Mouse (Mus musculus) midbrain, embryonic 15.5 days (tissue): ENCODE data around the gene Ccnd2. TPM values are rescaled to one million over a fixed set of nuclear protein-coding genes. Genes with fewer than 3 reads are reported as not detected.
A peak's percentile ranks its signal among the peaks of the same experiment; 100 is the strongest.

Experiments used
- ATAC-seq: fragments of 200-750 bp; cut with Nextera tagmentation; replicated peaks from 2 replicates; pipeline ENCODE4 v1.8.0; 2017; ENCODE audit warnings: moderate TSS enrichment
- H3K27ac ChIP-seq: fragments of 300-500 bp; sonication (generic); 2 replicates; pipeline ENCODE4 v1.5.1; 2015; ENCODE audit warnings: mild to moderate bottlenecking, inconsistent platforms
- H3K27me3 ChIP-seq: fragments of 300-500 bp; sonication (generic); replicated peaks from 2 replicates; pipeline ENCODE4 v1.6.1; 2015; ENCODE audit warnings: inconsistent platforms
- H3K36me3 ChIP-seq: fragments of 300-500 bp; sonication (generic); replicated peaks from 2 replicates; pipeline ENCODE4 v1.6.1; 2015; ENCODE audit warnings: inconsistent platforms
- H3K4me1 ChIP-seq: fragments of 300-500 bp; sonication (generic); 2 replicates; pipeline ENCODE4 v1.6.1; 2015; ENCODE audit warnings: inconsistent platforms
- H3K4me2 ChIP-seq: fragments of 300-500 bp; sonication (generic); 2 replicates; pipeline ENCODE4 v1.6.1; 2015; ENCODE audit warnings: inconsistent platforms, mild to moderate bottlenecking, moderate library complexity
- H3K4me3 ChIP-seq: fragments of 300-500 bp; sonication (generic); 2 replicates; pipeline ENCODE4 v1.5.1; 2015; ENCODE audit warnings: mild to moderate bottlenecking, inconsistent platforms
- H3K9ac ChIP-seq: fragments of 300-500 bp; sonication (generic); 2 replicates; pipeline ENCODE4 v1.6.1; 2015; ENCODE audit warnings: mild to moderate bottlenecking, inconsistent platforms
- H3K9me3 ChIP-seq: fragments of 300-500 bp; sonication (generic); 2 replicates; pipeline ENCODE4 v1.6.1; 2016; ENCODE audit warnings: inconsistent platforms
- WGBS: fragments of 180-500 bp; shearing (Covaris S2); methylation state at CpG from one replicate; pipeline ENCODE4 v1.1.7; 2015; ENCODE audit warnings: mixed read lengths; 5-methylcytosine and 5-hydroxymethylcytosine counted together
- polyA plus RNA-seq: library from polyadenylated mRNA; unstranded; fragments of >200 nt; fragmentation: Nextera tagmentation; extraction: Ambion mirVana; gene quantifications from 2 replicates; pipeline ENCODE4 v1.2.1, GENCODE M21; 2015

Ccnd2 gene
- polyA plus RNA-seq, 1 experiment from 2014 or later = 320 TPM

DNA sequence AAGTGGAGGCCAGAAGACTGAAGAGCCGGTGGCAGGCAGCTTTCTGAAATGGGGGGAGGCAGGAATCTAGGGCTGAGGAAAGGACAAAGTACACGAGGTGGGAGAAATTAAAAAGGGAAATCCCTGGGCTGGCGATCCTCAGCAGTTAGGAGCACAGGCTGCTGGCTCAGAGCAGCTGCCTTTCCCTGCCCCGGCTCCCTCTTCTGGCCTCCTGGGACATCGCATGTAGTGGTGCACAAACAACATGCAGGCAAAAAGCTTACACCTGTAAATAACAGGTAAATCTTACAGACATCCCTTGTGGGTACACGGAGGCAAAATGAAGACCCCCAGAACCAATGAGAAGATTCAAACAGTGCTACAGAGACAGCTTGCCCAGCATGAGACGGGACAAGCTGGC, 57.4 kb downstream of the Ccnd2 start:
- Histone ChIP-seq H3K9me3 (no peaks in the 10 kb centered on the region), H3K27me3 (no peaks in the 10 kb centered on the region), H3K4me2 (no peak overlapping the region), H3K4me1 (no peaks in the 10 kb centered on the region), H3K36me3 (peaks cover 3% of the 10 kb centered on the region; the same call in 1 of the 2 replicates), H3K9ac (no peak overlapping the region), H3K4me3 (no peak overlapping the region), H3K27ac (no peak overlapping the region)
- no peak for ATAC-seq
- WGBS = 55% methylated on average over 7 of the region's 7 CpGs

DNA sequence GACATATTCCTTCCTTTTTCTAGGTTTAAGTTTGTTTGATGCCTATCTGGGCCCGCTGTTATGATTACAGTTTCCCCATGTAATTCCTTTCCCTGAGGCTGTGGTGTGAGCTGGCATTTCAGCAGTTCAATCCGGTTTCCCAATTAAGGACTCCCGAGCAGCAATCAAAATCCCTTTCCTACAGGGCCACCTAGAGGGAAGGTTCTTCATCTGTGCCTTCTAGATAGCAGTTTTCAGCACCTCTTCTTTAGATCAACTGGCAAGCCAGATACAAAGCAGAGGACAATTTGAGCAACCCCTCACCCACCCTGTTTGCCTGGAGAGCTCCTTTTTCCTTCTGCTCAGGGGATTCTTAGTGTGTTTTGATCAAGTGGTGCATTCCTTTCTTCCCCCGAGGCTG, 65.3 kb downstream of the Ccnd2 start:
- 66% methylated on average over 4 of the region's 4 CpGs for WGBS
- H3K36me3 ChIP-seq = peaks cover 9% of the 10 kb centered on the region; the same call in 1 of the 2 replicates
- H3K4me2 ChIP-seq = no peak overlapping the region
- ATAC-seq = no peak; the same call in 1 of the 2 replicates
- no peaks in the 10 kb centered on the region for H3K4me1 ChIP-seq
- H3K4me3 ChIP-seq = no peak overlapping the region
- no peak overlapping the region for H3K9ac ChIP-seq
- no peaks in the 10 kb centered on the region for H3K27me3 ChIP-seq
- no peaks in the 10 kb centered on the region for H3K9me3 ChIP-seq
- no peak overlapping the region for H3K27ac ChIP-seq

DNA sequence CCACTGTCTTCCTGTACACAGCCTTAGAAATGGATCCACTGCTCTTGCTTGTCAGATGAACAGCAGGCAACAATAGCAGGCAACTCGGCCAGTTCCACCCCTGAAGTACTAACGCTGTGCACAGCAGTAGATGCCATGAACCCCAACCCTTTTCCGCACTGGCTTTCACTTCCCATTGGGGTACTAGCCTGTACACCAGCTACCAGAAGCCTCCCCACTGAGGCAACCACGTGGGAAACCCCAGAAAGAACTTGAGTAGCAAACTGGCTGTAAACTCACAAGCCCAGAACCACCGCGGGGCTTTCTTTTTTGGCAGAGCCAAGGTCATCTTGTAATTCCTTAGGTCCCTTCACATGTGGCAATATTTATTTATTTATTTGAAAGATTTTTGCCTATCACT, 70.2 kb downstream of the Ccnd2 start:
- 76% methylated on average over 6 of the region's 6 CpGs for WGBS
- Histone ChIP-seq H3K27ac (no peak overlapping the region), H3K9me3 (no peaks in the 10 kb centered on the region), H3K4me3 (no peak overlapping the region), H3K27me3 (no peaks in the 10 kb centered on the region), H3K4me1 (peaks cover 4% of the 10 kb centered on the region; the same call in 1 of the 2 replicates), H3K9ac (no peak overlapping the region), H3K4me2 (no peak overlapping the region), H3K36me3 (no peaks in the 10 kb centered on the region)
- no peak for ATAC-seq

DNA sequence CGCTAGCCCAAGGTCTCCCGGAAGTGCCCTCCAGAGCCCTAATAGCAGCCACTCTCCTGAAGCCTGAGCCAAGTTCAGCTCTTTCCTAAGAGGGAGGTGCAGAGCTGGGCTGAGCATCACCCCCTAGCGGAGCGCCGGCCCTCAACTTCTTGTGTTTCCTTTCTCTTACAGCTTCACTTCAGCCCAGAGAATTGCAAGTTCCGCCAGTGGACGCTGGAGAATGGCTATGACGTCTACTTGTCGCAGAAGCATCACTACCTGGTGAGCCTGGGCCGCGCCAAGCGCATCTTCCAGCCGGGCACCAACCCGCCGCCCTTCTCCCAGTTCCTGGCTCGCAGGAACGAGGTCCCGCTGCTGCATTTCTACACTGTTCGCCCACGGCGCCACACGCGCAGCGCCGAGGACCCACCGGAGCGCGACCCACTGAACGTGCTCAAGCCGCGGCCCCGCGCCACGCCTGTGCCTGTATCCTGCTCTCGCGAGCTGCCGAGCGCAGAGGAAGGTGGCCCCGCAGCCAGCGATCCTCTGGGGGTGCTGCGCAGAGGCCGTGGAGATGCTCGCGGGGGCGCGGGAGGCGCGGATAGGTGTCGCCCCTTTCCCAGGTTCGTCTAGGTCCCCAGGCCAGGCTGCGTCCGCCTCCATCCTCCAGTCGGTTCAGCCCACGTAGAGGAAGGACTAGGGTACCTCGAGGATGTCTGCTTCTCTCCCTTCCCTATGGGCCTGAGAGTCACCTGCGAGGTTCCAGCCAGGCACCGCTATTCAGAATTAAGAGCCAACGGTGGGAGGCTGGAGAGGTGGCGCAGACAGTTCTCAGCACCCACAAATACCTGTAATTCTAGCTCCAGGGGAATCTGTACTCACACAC, 71.9 kb downstream of the Ccnd2 start:
- H3K27ac ChIP-seq = peak overlapping the region; percentile 91
- H3K9me3 ChIP-seq = no peaks in the 10 kb centered on the region
- H3K4me2 ChIP-seq = peak overlapping the region; percentile 81
- ATAC-seq = peak; percentile 95
- 2% methylated on average over 59 of the region's 59 CpGs for WGBS
- H3K4me3 ChIP-seq = peak overlapping the region; percentile 60
- no peaks in the 10 kb centered on the region for H3K36me3 ChIP-seq
- H3K4me1 ChIP-seq = peaks cover 4% of the 10 kb centered on the region; the same call in 1 of the 2 replicates
- H3K27me3 ChIP-seq = no peaks in the 10 kb centered on the region
- peak overlapping the region; percentile 70 for H3K9ac ChIP-seq

Other genes with a start within 250 kb of the Ccnd2 start
- gene Dyrk4, start 230.4 kb downstream of the Ccnd2 start, polyA plus RNA-seq = not detected in 2 replicates
- 14.2 and 14.6 TPM in 2 replicates for gene Rad51ap1, start 212.6 kb downstream of the Ccnd2 start, polyA plus RNA-seq
- gene D6Wsu163e, start 212.2 kb downstream of the Ccnd2 start, polyA plus RNA-seq = 29.2 and 30.5 TPM in 2 replicates
- not detected in 2 replicates for gene Fgf6, start 136.6 kb downstream of the Ccnd2 start, polyA plus RNA-seq
- gene Fgf23, start 79.3 kb downstream of the Ccnd2 start, polyA plus RNA-seq = 0.27 and 0.33 TPM in 2 replicates
- gene Tigar, start 42.6 kb downstream of the Ccnd2 start, polyA plus RNA-seq = 6.5 and 7.1 TPM in 2 replicates